Mouse (Mus musculus): ENCODE measurements at regions not wholly inside any gene's neighbourhood (a gene's known extent, or its start where the extent isn't known, plus 50 kb on each side); places are given as distances from the start of the nearest gene placed in this dataset.
A peak's percentile ranks its signal among the peaks of the same experiment; 100 is the strongest.

DNA sequence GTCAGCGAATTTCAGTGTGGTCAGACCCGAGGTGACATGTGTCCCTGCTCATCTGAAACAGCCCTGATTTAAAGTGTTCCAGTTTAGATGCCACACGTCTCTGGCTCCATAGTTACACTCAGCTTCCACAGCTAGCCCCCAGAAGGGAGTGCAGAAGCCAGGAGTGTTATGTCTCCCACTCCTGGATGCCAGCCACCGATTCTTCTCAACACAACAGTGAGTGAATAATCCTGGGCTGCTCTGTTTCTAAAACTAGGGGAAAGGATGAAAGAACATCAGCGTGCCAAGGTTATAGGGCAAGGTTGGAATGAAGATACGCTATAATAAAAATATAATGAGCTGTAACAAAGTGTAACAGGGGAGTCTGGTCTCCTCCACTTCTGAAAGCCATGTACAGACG lies 51.5 kb upstream of the Stmnd1 start:
- Histone ChIP-seq H3K4me1 (ENCODE audit: control insufficient read depth, insufficient read depth, low read length) (peaks cover 6% of the 10 kb centered on the region), H3K4me2 (ENCODE audit: low read depth, low read length) (no peak overlapping the region), H3K36me3 (ENCODE audit: control insufficient read depth, insufficient read depth) (no peaks in the 10 kb centered on the region), H3K9ac (ENCODE audit: low read length) (no peak overlapping the region), H3K27ac (ENCODE audit: low read length) (no peak overlapping the region), H3K4me3 (ENCODE audit: low read length) (no peak overlapping the region), H3K27me3 (ENCODE audit: control insufficient read depth, insufficient read depth, low read length) (no peaks in the 10 kb centered on the region), H3K9me3 (replicated peaks; ENCODE audit: control insufficient read depth, low read length) (no peaks in the 10 kb centered on the region)
- whole genome bisulfite sequencing: 72% methylated on average over 7 of the region's 7 CpGs
- ATAC-seq (replicated peaks; ENCODE audit: extremely low read depth, insufficient read depth, low FRiP score): no peak

DNA sequence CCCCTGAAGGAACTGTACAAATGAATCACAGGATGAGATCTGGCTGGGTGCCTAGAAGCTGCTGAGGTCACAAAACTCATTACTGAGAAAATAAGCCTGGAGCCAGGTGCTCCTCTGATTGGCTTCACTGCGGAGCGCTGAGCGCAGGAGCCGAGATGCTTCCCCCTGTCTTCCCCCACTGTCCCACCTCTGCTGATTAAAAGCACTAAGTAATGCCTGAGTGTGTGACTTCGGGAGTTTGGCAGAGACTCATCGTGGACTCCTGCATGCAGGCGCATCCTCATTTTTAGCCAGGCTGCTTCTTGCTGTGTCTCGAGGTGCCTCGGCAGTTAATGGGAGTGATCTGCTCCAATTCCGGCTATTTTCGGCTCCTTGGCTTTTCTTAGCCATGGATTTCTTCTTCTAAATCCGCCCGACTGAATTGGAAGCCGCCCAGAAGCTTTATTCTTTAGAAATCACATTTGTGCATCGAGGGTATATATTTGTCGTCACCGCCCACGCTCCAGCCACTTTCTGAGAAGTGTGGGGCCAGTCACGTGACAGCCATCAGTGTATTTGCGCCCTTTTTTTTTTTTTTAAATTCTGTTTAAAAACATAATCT lies 55.3 kb upstream of the Stmnd1 start:
- no peak for ATAC-seq (replicated peaks; ENCODE audit: extremely low read depth, insufficient read depth, low FRiP score)
- Histone ChIP-seq H3K4me1 (ENCODE audit: control insufficient read depth, insufficient read depth, low read length) (peaks cover 3% of the 10 kb centered on the region; the same call in 1 of the 2 replicates), H3K9me3 (replicated peaks; ENCODE audit: control insufficient read depth, low read length) (no peaks in the 10 kb centered on the region), H3K4me2 (ENCODE audit: low read depth, low read length) (peak overlapping the region; percentile 28; the same call in 1 of the 2 replicates), H3K36me3 (ENCODE audit: control insufficient read depth, insufficient read depth) (no peaks in the 10 kb centered on the region), H3K4me3 (ENCODE audit: low read length) (no peak overlapping the region), H3K9ac (ENCODE audit: low read length) (no peak overlapping the region), H3K27ac (ENCODE audit: low read length) (no peak overlapping the region), H3K27me3 (ENCODE audit: control insufficient read depth, insufficient read depth, low read length) (no peaks in the 10 kb centered on the region)
- WGBS: 66% methylated on average over 20 of the region's 20 CpGs

DNA sequence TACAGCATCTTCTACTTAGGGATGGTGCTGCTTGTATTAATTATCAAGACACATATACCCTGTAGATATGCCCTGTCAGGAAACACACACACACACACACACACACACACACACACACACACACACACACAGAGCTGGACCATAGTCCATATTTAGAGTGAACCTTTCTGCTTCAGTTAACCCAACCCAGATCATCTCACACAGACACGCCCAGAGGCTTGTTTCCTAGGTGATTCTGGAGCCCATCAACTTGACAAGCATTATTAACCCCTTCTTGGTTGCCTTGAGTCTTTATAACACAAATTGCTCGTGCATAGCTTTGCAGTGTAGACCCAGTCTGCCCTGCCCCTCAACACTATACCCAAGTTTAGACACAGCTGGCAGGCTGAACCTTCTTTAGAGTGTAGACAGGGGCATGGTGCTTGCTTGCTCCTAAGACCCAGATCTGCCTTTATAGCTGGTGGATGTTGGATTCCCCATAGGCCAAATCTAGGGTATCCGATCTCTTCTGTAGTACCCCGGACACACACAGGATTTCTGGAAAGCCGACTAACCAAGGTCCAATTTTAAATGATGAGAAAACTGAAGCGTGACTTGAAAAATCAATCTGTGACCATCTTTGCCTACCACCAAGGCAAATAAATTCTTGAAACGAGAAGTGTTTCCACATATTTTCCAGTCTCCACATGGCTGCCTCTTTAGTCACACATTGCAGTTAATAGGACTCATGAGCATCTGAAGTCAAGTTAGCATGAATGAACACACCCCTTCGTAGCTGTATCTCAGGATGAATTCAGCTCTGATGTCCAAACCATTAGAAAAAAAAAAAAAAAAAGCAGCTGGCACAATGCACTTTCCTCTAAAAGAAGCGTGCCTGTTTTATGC lies 56.3 kb upstream of the Stmnd1 start:
- no peaks in the 10 kb centered on the region for H3K36me3 ChIP-seq (ENCODE audit: control insufficient read depth, insufficient read depth)
- no peaks in the 10 kb centered on the region for H3K9me3 ChIP-seq (replicated peaks; ENCODE audit: control insufficient read depth, low read length)
- no peak overlapping the region for H3K9ac ChIP-seq (ENCODE audit: low read length)
- ATAC-seq (replicated peaks; ENCODE audit: extremely low read depth, insufficient read depth, low FRiP score): no peak
- H3K4me3 ChIP-seq (ENCODE audit: low read length): no peak overlapping the region
- WGBS: 78% methylated on average over 9 of the region's 9 CpGs
- H3K27ac ChIP-seq (ENCODE audit: low read length): no peak overlapping the region
- H3K4me2 ChIP-seq (ENCODE audit: low read depth, low read length): no peak overlapping the region
- H3K27me3 ChIP-seq (ENCODE audit: control insufficient read depth, insufficient read depth, low read length): no peaks in the 10 kb centered on the region
- H3K4me1 ChIP-seq (ENCODE audit: control insufficient read depth, insufficient read depth, low read length): peaks cover 3% of the 10 kb centered on the region; the same call in 1 of the 2 replicates

DNA sequence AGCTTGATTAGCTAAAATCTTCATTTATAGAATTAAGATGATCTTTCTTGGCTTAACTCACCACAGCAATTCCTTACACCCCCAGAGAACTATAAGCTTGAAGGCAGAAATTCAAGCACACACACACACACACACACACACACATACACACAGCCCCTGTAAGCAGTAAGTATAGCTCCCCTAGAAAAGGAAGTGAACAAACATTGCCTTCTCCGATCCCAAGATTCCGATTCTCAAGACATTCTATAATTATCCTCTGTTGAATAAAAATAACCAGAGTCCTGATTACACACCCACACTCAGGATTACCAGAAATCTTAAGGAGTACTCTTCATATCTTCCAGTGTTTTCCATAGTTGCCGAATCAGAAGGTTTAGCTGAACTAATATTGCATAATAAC lies 70.0 kb upstream of the Stmnd1 start:
- WGBS: 55% methylated on average over 3 of the region's 3 CpGs
- Histone ChIP-seq H3K9ac (ENCODE audit: low read length) (no peak overlapping the region), H3K9me3 (replicated peaks; ENCODE audit: control insufficient read depth, low read length) (no peaks in the 10 kb centered on the region), H3K4me1 (ENCODE audit: control insufficient read depth, insufficient read depth, low read length) (no peaks in the 10 kb centered on the region), H3K4me3 (ENCODE audit: low read length) (no peak overlapping the region), H3K27ac (ENCODE audit: low read length) (no peak overlapping the region), H3K4me2 (ENCODE audit: low read depth, low read length) (no peak overlapping the region), H3K36me3 (ENCODE audit: control insufficient read depth, insufficient read depth) (no peaks in the 10 kb centered on the region), H3K27me3 (ENCODE audit: control insufficient read depth, insufficient read depth, low read length) (no peaks in the 10 kb centered on the region)
- no peak for ATAC-seq (replicated peaks; ENCODE audit: extremely low read depth, insufficient read depth, low FRiP score)

DNA sequence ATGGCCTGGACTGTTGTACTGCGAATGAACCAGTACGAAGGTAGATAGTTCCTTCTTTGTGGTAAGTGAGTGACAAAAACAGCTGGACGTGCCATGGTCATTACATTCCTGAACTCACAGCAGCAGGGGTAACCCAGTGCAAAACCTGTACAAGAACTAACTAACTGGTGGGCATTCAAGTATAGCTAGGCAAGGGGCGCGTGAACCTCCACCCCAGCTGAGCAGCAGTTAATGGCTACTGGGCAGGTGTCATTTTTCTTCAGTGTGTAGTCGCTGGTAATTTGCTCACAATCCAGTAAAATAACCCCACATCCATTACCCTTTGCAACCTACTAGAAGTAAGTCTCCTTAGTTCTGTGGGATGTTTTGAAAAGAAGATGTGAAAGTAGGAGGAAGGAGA lies 70.9 kb upstream of the Stmnd1 start:
- Histone ChIP-seq H3K4me1 (ENCODE audit: control insufficient read depth, insufficient read depth, low read length) (no peaks in the 10 kb centered on the region), H3K9ac (ENCODE audit: low read length) (no peak overlapping the region), H3K36me3 (ENCODE audit: control insufficient read depth, insufficient read depth) (no peaks in the 10 kb centered on the region), H3K9me3 (replicated peaks; ENCODE audit: control insufficient read depth, low read length) (no peaks in the 10 kb centered on the region), H3K27ac (ENCODE audit: low read length) (no peak overlapping the region), H3K27me3 (ENCODE audit: control insufficient read depth, insufficient read depth, low read length) (no peaks in the 10 kb centered on the region), H3K4me2 (ENCODE audit: low read depth, low read length) (no peak overlapping the region), H3K4me3 (ENCODE audit: low read length) (no peak overlapping the region)
- WGBS: 89% methylated on average over 6 of the region's 6 CpGs
- no peak for ATAC-seq (replicated peaks; ENCODE audit: extremely low read depth, insufficient read depth, low FRiP score)

DNA sequence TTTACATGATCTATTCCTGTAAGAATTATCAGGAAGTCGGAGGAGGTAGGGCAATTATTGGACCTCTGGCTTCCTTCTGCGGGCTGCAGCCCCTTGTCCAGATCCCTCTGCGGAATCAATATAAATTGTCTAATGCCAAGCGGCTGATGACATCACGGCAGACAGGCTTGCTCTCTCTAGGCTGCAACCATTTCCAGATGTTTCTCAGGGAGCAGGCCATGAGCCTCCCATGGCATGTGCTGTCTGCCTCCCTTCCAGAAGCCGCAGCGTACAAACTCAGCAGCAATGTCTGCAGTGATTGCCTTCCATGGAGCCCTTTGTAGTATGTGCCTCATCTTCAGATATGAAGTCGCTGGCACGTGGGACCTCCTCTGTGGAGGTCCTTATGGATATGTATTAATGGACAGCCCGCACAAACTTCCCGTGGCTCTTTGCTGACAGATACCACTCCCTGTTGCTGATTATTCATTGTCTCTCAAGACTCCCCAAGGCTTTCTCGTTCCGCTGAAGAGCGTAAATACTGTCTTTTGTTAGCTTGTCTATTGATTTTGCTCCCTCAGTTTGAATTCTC lies 72.4 kb upstream of the Stmnd1 start:
- Histone ChIP-seq H3K36me3 (ENCODE audit: control insufficient read depth, insufficient read depth) (no peaks in the 10 kb centered on the region), H3K4me3 (ENCODE audit: low read length) (no peak overlapping the region), H3K4me1 (ENCODE audit: control insufficient read depth, insufficient read depth, low read length) (no peaks in the 10 kb centered on the region), H3K27ac (ENCODE audit: low read length) (no peak overlapping the region), H3K27me3 (ENCODE audit: control insufficient read depth, insufficient read depth, low read length) (no peaks in the 10 kb centered on the region), H3K9me3 (replicated peaks; ENCODE audit: control insufficient read depth, low read length) (no peaks in the 10 kb centered on the region), H3K9ac (ENCODE audit: low read length) (no peak overlapping the region), H3K4me2 (ENCODE audit: low read depth, low read length) (no peak overlapping the region)
- no peak for ATAC-seq (replicated peaks; ENCODE audit: extremely low read depth, insufficient read depth, low FRiP score)
- WGBS: 81% methylated on average over 14 of the region's 14 CpGs

DNA sequence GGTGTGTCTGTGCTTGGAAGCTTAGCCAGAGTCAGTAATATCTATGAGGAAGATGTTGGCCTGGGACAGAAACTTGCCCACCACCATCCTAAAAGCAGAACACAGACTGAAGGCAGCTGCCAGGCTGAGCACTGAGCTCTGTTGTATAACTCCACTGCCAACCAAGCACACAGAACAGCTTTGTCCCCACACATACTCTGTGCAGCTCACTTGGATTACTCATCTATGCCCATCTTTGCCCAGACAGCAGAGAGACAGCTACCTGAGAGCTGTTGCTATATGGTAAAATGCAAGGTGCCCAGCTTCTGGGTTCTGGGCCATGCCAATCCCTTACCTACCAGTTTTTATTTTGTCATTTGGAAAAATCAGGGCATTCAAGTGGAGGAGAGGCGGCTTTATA lies 80.4 kb upstream of the Stmnd1 start:
- 73% methylated on average over 1 of the region's 1 CpGs for whole genome bisulfite sequencing
- Histone ChIP-seq H3K4me3 (ENCODE audit: low read length) (no peak overlapping the region), H3K27ac (ENCODE audit: low read length) (no peak overlapping the region), H3K36me3 (ENCODE audit: control insufficient read depth, insufficient read depth) (no peaks in the 10 kb centered on the region), H3K9me3 (replicated peaks; ENCODE audit: control insufficient read depth, low read length) (no peaks in the 10 kb centered on the region), H3K9ac (ENCODE audit: low read length) (no peak overlapping the region), H3K4me2 (ENCODE audit: low read depth, low read length) (no peak overlapping the region), H3K27me3 (ENCODE audit: control insufficient read depth, insufficient read depth, low read length) (no peaks in the 10 kb centered on the region), H3K4me1 (ENCODE audit: control insufficient read depth, insufficient read depth, low read length) (no peaks in the 10 kb centered on the region)
- no peak for ATAC-seq (replicated peaks; ENCODE audit: extremely low read depth, insufficient read depth, low FRiP score)

DNA sequence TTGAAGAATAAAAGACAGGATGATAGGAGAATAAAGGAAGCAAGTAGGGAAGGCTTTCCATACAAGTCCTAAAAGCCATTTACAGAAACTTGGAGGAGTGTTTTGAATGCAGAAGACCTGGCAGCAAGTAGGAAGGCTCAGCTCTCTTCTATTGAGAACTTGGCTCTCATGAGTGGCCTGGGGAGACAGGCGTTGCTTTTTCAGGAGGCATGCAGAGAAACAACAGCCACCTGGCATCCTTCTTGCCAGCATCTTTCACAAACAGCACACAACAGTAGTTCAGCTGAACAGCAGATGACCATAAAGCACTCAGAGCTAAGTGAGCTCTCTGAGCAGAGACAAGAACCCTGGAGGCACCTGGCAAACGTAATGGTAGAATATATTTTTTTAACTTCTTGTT lies 83.8 kb upstream of the Stmnd1 start:
- 75% methylated on average over 2 of the region's 2 CpGs for WGBS
- no peak overlapping the region for H3K4me3 ChIP-seq (ENCODE audit: low read length)
- no peaks in the 10 kb centered on the region for H3K9me3 ChIP-seq (replicated peaks; ENCODE audit: control insufficient read depth, low read length)
- no peak overlapping the region for H3K4me2 ChIP-seq (ENCODE audit: low read depth, low read length)
- no peaks in the 10 kb centered on the region for H3K4me1 ChIP-seq (ENCODE audit: control insufficient read depth, insufficient read depth, low read length)
- H3K36me3 ChIP-seq (ENCODE audit: control insufficient read depth, insufficient read depth): no peaks in the 10 kb centered on the region
- no peak overlapping the region for H3K27ac ChIP-seq (ENCODE audit: low read length)
- ATAC-seq (replicated peaks; ENCODE audit: extremely low read depth, insufficient read depth, low FRiP score): no peak
- no peaks in the 10 kb centered on the region for H3K27me3 ChIP-seq (ENCODE audit: control insufficient read depth, insufficient read depth, low read length)
- H3K9ac ChIP-seq (ENCODE audit: low read length): no peak overlapping the region

DNA sequence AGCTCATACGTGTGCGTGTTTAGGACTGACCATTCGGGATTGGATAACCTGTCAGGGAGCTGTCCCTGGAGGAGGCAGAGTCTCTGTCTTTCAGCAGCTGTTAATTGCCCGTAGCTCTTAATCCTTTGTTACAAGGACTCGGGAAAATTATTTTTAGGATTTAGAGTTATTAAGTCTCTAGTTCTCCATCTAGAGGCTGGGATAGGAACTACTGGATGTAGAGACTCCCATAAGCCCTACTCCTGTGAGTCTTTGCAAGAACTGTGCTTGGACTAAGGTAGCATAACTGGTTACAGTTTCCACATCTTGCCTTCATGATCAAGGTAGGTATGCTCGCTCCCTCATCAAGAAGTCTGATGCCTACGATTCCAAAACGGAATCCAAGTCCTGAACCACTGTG lies 90.7 kb upstream of the Stmnd1 start:
- Histone ChIP-seq H3K4me1 (ENCODE audit: control insufficient read depth, insufficient read depth, low read length) (no peaks in the 10 kb centered on the region), H3K36me3 (ENCODE audit: control insufficient read depth, insufficient read depth) (no peaks in the 10 kb centered on the region), H3K4me2 (ENCODE audit: low read depth, low read length) (no peak overlapping the region), H3K4me3 (ENCODE audit: low read length) (no peak overlapping the region), H3K27ac (ENCODE audit: low read length) (no peak overlapping the region), H3K9me3 (replicated peaks; ENCODE audit: control insufficient read depth, low read length) (no peaks in the 10 kb centered on the region), H3K27me3 (ENCODE audit: control insufficient read depth, insufficient read depth, low read length) (no peaks in the 10 kb centered on the region), H3K9ac (ENCODE audit: low read length) (no peak overlapping the region)
- 62% methylated on average over 8 of the region's 8 CpGs for WGBS
- ATAC-seq (replicated peaks; ENCODE audit: extremely low read depth, insufficient read depth, low FRiP score): no peak

Measured in heart, embryonic 16.5 days (tissue).